ENCODE assay signal across 25 mouse cellular contexts in genomic region chr2:24359347-24359746, GRCm38 (mm10). TPM values are rescaled to one million over a fixed set of nuclear protein-coding genes. Genes with fewer than 3 reads are reported as not detected.
"Had no signal": no experiment of that assay in that cellular context is flagged by ENCODE, and none has a peak within 500 bp of the region (broad histone marks: within the 10 kb centered on the region; RNA-seq: fewer than 3 reads in every experiment).

No protein-coding gene starts in this region.

- DNase-seq: gastrocnemius, adult 2 months; gastrocnemius, postnatal 10 days; gastrocnemius, postnatal 25 days; heart, adult 18-20 months; heart, postnatal 4 days; kidney, adult 18-20 months; kidney, adult 8-10 months; kidney, postnatal 10 days; kidney, postnatal 25 days; kidney, postnatal 4 days; liver; liver, embryonic 13.5 days had no signal

- ATAC-seq: hindbrain, embryonic 16.5 days; intestine, embryonic 15.5 days; intestine, postnatal 0 days had no signal

RNA-seq across cellular contexts. Expression of gene Il1rn, which starts 22.7 kb away (rescaled TPM):
- total RNA-seq: gastrocnemius, adult 2 months; gastrocnemius, postnatal 25 days; heart, postnatal 25 days; layer of hippocampus, adult 2 months; layer of hippocampus, postnatal 10 days; layer of hippocampus, postnatal 25 days; left cerebral cortex, adult 2 months; left cerebral cortex, postnatal 14 days; left cerebral cortex, postnatal 36 days had no signal
- polyA plus RNA-seq: heart, embryonic 11.5 days; hindbrain, embryonic 12.5 days; hindbrain, embryonic 14.5 days had no signal
